Mouse (Mus musculus) stomach, embryonic 14.5 days (tissue): ENCODE results near the gene Cyp4b1. TPM values are rescaled to one million over a fixed set of nuclear protein-coding genes. Genes with fewer than 3 reads are reported as not detected.
"Not testable (repeated sequence)": the region's sequence is repeated elsewhere in the genome, so short reads cannot be mapped to it uniquely, and the experiment has no call there.

ENCODE experiments used
- ATAC-seq: fragments of 200-750 bp; cut with Nextera tagmentation; 2 replicates; pipeline ENCODE4 v1.8.0; 2017; ENCODE audit warnings: low read depth, moderate TSS enrichment; ENCODE audit not compliant: insufficient number of reproducible peaks, insufficient read depth, low FRiP score
- H3K27ac ChIP-seq: fragments of 300-500 bp; sonication (generic); 2 replicates; pipeline ENCODE4 v1.5.1; 2014; ENCODE audit warnings: mild to moderate bottlenecking, low read length, moderate library complexity, mixed read lengths
- H3K27me3 ChIP-seq: fragments of 300-500 bp; sonication (generic); 2 replicates; pipeline ENCODE4 v1.6.1; 2014; ENCODE audit warnings: low read length, control low read depth, mixed read lengths; ENCODE audit not compliant: control insufficient read depth, insufficient read depth
- H3K36me3 ChIP-seq: fragments of 300-500 bp; sonication (generic); 2 replicates; pipeline ENCODE4 v1.6.1; 2014; ENCODE audit warnings: mild to moderate bottlenecking, control low read depth, low read length, moderate library complexity, mixed read lengths; ENCODE audit not compliant: control insufficient read depth, insufficient read depth
- H3K4me1 ChIP-seq: fragments of 300-500 bp; sonication (generic); 2 replicates; pipeline ENCODE4 v1.6.1; 2014; ENCODE audit warnings: low read length, control low read depth, mixed read lengths; ENCODE audit not compliant: control insufficient read depth, insufficient read depth
- H3K4me2 ChIP-seq: fragments of 300-500 bp; sonication (generic); replicated peaks from 2 replicates; pipeline ENCODE4 v1.6.1; 2014; ENCODE audit warnings: low read depth, low read length, control low read depth
- H3K4me3 ChIP-seq: fragments of 300-500 bp; sonication (generic); 2 replicates; pipeline ENCODE4 v1.5.1; 2014; ENCODE audit warnings: low read depth, low read length, control low read depth
- H3K9ac ChIP-seq: fragments of 300-500 bp; sonication (generic); replicated peaks from 2 replicates; pipeline ENCODE4 v1.6.1; 2014; ENCODE audit warnings: low read depth, mild to moderate bottlenecking, control low read depth, low read length, moderate library complexity, mixed read lengths
- H3K9me3 ChIP-seq: fragments of 300-500 bp; sonication (generic); 2 replicates; pipeline ENCODE4 v1.6.1; 2016; ENCODE audit warnings: low read depth, low read length, control low read depth; ENCODE audit not compliant: control insufficient read depth
- WGBS: fragments of 180-500 bp; shearing (Covaris S2); extraction: QIAGEN DNeasy Blood & Tissue Kit; methylation state at CpG from one replicate; pipeline ENCODE4 v1.1.7; 2014; 5-methylcytosine and 5-hydroxymethylcytosine counted together
- polyA plus RNA-seq: library from polyadenylated mRNA; unstranded; fragments of >200 nt; fragmentation: Nextera tagmentation; extraction: Ambion mirVana; gene quantifications from 2 replicates; pipeline ENCODE4 v1.2.1, GENCODE M21; 2014

Gene Cyp4b1
- 1.0 TPM in 2 replicates for polyA plus RNA-seq

GRCm38 (mm10) chr4:115647580-115647979 is at the start of gene Cyp4b1:
Cyp4b1 (minus strand) TSS chr4:115647723.
- WGBS: 84% methylated on average over 9 of the region's 9 CpGs
- ATAC-seq: no peak
- Histone ChIP-seq H3K4me3 (no peak within 1 kb of the TSS), H3K9me3 (no peaks in the 10 kb centered on the region), H3K27ac (no peak within 1 kb of the TSS), H3K27me3 (no peaks in the 10 kb centered on the region), H3K4me1 (no peaks in the 10 kb centered on the region), H3K9ac (no peak within 1 kb of the TSS), H3K4me2 (no peak within 1 kb of the TSS), H3K36me3 (no peaks in the 10 kb centered on the region)

DNA sequence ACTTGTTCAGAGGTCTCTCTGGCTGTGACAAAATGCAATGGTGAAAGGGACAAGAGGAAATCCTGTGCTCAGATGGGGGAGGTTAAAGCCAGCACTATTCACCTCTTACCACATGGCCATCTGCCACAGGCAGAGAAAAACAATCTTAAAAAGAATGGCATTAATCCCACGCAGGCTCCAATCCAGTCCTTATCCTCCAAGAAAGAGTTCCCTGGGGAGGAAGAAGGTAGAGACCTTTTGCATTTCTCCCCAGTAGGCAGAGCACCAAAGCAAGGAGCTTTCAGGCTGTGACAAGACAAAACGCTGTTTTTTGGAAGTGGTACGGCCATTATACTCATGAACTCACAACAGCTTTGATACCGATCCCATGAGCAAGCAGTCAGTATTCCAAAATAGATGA is 38.8 kb upstream of the Cyp4b1 start:
- WGBS: 65% methylated on average over 4 of the region's 4 CpGs
- Histone ChIP-seq H3K27me3 (no peaks in the 10 kb centered on the region), H3K9ac (no peak overlapping the region), H3K9me3 (no peaks in the 10 kb centered on the region), H3K36me3 (no peaks in the 10 kb centered on the region), H3K4me1 (no peaks in the 10 kb centered on the region), H3K27ac (no peak overlapping the region), H3K4me2 (no peak overlapping the region), H3K4me3 (no peak overlapping the region)
- ATAC-seq: no peak

GRCm38 (mm10) chr4:115659190-115659589 is 11.7 kb upstream of the Cyp4b1 start:
- no peak overlapping the region for H3K4me3 ChIP-seq
- H3K4me1 ChIP-seq: no peaks in the 10 kb centered on the region
- no peaks in the 10 kb centered on the region for H3K36me3 ChIP-seq
- no peak overlapping the region for H3K4me2 ChIP-seq
- no peak for ATAC-seq
- no peak overlapping the region for H3K9ac ChIP-seq
- no peak overlapping the region for H3K27ac ChIP-seq
- no peaks in the 10 kb centered on the region for H3K9me3 ChIP-seq
- no peaks in the 10 kb centered on the region for H3K27me3 ChIP-seq

DNA sequence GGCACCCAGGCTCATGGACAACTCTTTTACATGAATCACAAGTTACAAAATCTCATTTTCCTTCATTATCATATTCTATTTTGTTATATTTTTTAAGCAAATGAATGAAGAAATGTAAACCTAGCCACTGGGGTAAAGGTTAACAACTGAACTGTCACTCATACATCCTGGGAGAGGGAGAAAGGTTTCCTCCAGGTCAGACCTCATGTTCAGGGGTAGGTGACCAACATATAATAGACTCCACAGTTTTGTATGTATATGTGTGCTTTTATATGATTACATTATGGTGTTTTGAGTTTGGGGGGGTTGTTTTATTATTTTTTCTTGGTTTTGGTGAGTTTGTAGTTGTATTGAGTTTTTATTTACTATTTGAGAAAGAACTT is 10.3 kb upstream of the Cyp4b1 start:
- Histone ChIP-seq H3K4me3 (no peak overlapping the region), H3K9ac (no peak overlapping the region), H3K27ac (no peak overlapping the region), H3K9me3 (no peaks in the 10 kb centered on the region), H3K4me1 (no peaks in the 10 kb centered on the region), H3K36me3 (no peaks in the 10 kb centered on the region), H3K27me3 (no peaks in the 10 kb centered on the region), H3K4me2 (no peak overlapping the region)
- ATAC-seq: peak; percentile 64; the same call in 1 of the 2 replicates

DNA sequence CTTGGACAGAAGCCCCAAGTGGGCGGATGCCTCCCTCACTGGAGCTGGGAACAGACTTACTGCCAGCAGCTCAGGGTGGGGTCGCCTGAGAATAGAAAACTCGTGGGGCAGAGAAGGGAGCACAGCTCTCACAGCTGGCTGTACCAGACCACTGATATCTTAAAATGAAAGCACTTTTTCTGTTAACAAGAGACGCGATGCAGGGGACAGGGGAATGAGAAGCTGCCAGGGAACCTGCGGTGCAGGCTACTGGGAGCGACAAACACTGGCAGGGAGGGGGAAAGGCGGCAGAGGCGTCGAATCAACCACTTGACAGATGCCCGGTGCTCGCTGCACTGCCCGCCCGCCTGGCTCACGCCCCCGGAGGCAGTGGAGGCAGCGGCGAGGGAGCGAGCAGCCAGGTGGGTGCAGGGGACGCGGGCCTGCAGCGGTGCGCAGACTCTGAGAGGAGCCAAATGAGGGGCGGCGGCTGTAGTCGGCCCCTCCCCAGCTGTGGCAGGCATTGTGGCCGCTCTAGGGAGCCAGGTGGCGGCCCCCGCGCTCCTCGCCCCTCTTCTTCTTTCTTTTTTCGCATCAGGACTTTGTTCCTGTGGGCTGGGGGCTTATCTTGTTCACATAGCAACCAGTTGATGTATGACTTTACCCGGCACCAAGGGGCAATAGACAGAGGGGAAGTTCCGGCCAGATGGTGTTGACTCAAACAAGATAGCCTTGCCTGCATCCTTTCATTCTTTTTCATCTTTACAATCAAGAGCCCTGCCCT is 9.8 kb upstream of the Cyp4b1 start:
- 0 out of 2 replicates have a peak overlapping the region, but pooled peaks have one; percentile 18 for H3K9ac ChIP-seq
- ATAC-seq: peak; percentile 93
- peak overlapping the region; percentile 40 for H3K4me3 ChIP-seq
- H3K36me3 ChIP-seq: no peaks in the 10 kb centered on the region
- WGBS: 2% methylated on average over 33 of the region's 34 CpGs
- peak overlapping the region; percentile 66; the same call in 1 of the 2 replicates for H3K27ac ChIP-seq
- no peaks in the 10 kb centered on the region for H3K27me3 ChIP-seq
- peak overlapping the region; percentile 91 for H3K4me2 ChIP-seq
- no peaks in the 10 kb centered on the region for H3K9me3 ChIP-seq
- H3K4me1 ChIP-seq: no peaks in the 10 kb centered on the region

GRCm38 (mm10) chr4:115656535-115656922 is 9.0 kb upstream of the Cyp4b1 start:
- H3K27ac ChIP-seq, H3K27me3 ChIP-seq, ATAC-seq, H3K9me3 ChIP-seq, H3K9ac ChIP-seq, H3K4me2 ChIP-seq, H3K36me3 ChIP-seq, H3K4me1 ChIP-seq, H3K4me3 ChIP-seq: not testable (repeated sequence)
- 87% methylated on average over 1 of the region's 1 CpGs for WGBS

DNA sequence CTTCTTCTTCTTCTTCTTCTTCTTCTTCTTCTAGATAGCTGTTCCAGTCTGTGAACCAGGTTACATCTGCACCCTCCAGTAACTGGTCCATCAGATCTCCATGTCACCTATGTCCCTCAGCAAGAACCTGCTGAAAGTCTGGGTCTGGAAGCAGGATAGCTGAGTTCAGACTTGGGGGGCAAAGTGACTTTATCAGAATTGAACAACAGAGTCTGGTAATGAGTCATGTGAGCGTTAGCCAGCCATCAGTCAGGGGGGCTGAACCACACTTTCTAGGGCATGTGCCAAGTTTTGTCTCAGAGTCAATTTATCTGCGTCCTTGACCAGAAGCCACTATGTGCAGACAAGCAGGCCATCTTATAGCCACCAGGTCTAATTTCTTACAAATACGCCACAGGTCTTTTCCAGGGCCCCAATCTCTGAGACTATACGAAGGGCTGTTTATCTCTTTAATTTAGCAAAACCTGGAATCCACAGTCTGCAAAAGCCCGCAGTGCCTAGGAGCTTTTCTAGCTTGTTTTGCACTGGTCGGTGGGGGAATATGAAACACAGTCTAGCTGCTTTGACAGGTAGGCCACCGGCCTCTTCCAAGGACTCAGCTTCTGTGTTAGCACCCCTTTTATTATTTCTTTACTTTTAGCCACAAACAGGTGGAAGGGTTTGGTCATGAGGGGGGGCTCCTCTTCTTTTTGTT is 8.5 kb upstream of the Cyp4b1 start:
- not testable (repeated sequence) for H3K9me3 ChIP-seq, H3K36me3 ChIP-seq, H3K27ac ChIP-seq, ATAC-seq, H3K9ac ChIP-seq, H3K4me1 ChIP-seq, H3K27me3 ChIP-seq, H3K4me3 ChIP-seq, H3K4me2 ChIP-seq
- WGBS: 71% methylated on average over 7 of the region's 7 CpGs

DNA sequence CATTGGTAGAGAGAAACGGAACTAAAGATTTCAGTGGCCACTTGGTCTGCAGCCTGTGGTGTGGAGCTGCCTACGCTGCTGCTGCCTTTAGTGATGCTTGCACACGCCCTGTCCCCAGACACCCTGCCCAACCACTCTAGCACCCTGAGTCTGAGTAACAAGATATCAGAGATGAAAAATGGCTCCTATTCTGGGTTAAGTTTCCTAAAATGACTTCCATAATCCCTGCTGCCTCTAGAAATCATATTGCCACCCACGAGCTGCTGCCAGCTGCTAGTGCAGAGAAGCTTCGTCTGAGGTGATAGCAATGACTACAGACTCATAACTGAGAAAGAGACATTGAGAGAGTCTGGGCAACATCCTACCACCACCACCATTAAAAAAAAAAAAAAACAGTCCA is 3.3 kb upstream of the Cyp4b1 start:
- Histone ChIP-seq H3K4me2 (no peak overlapping the region), H3K27me3 (no peaks in the 10 kb centered on the region), H3K4me3 (no peak overlapping the region), H3K9me3 (no peaks in the 10 kb centered on the region), H3K27ac (no peak overlapping the region), H3K4me1 (no peaks in the 10 kb centered on the region), H3K9ac (no peak overlapping the region), H3K36me3 (no peaks in the 10 kb centered on the region)
- ATAC-seq: no peak
- WGBS: 70% methylated on average over 5 of the region's 5 CpGs
